8 mouse cellular contexts compared by ENCODE assay signal in the genomic region with DNA sequence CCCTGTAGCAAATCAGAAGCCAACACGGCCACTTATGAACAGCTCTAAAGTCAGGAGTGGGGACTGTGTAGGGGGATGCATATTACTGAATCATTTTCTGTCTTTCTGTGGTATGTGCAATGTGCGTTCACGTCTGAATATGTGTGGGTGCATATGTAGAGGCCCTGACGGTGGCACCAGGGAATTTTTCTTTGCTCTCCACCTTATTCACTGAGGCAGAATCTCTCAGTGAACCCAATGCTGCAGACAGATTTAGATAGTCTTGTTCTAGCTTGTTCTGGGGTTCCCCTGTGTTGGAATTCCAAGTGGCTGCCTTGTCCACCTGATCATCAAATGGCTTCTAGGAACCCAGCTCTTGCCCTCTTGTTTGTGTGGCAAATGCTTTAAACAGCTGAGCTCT. TPM values are rescaled to one million over a fixed set of nuclear protein-coding genes. Genes with fewer than 3 reads are reported as not detected.
DNase-seq lines count a peak whose midpoint lies in the region; ATAC-seq and TF ChIP-seq lines count a peak whose summit lies in the region.

No protein-coding gene starts in this region.

- H3K4me2 ChIP-seq in heart, postnatal 0 days (ENCODE audit: low read depth, low read length) = peak overlapping the region; percentile 57
- peak overlapping the region; percentile 17; the same call in 1 of the 2 replicates for H3K4me2 ChIP-seq in hindbrain, embryonic 11.5 days (replicated peaks; ENCODE audit: low read depth, low read length)
- peak overlapping the region; percentile 60 for H3K4me2 ChIP-seq in midbrain, embryonic 14.5 days (ENCODE audit: low read length)

- no peak for TF ChIP-seq POLR2A in cortical plate, adult 2 months (IDR thresholded peaks at IDR 0.05; ENCODE audit: extremely low read depth, insufficient read depth, low read length)

- H3K27me3 ChIP-seq in heart, postnatal 0 days (ENCODE audit: control insufficient read depth, insufficient read depth, low read length) = no peaks in the 10 kb centered on the region
- H3K27me3 ChIP-seq in hindbrain, embryonic 11.5 days (ENCODE audit: control insufficient read depth, insufficient read depth, low read length) = no peaks in the 10 kb centered on the region
- H3K27me3 ChIP-seq in midbrain, embryonic 14.5 days (ENCODE audit: control insufficient read depth, insufficient read depth, low read length) = no peaks in the 10 kb centered on the region

- H3K27ac ChIP-seq in heart, postnatal 0 days (ENCODE audit: low read depth) = no peak overlapping the region
- H3K27ac ChIP-seq in cortical plate, adult 2 months (ENCODE audit: insufficient read depth, low read length) = no peak overlapping the region
- H3K27ac ChIP-seq in hindbrain, embryonic 11.5 days (ENCODE audit: low read depth, low read length) = peak overlapping the region; percentile 17; the same call in 1 of the 2 replicates
- peak overlapping the region; percentile 93 for H3K27ac ChIP-seq in midbrain, embryonic 14.5 days (replicated peaks; ENCODE audit: low read depth, low read length)

- 61% methylated on average over 4 of the region's 4 CpGs for WGBS in heart, postnatal 0 days
- WGBS in hindbrain, embryonic 11.5 days = 75% methylated on average over 4 of the region's 4 CpGs
- 71% methylated on average over 4 of the region's 4 CpGs for WGBS in midbrain, embryonic 14.5 days

- DNase-seq in heart, postnatal 0 days (ENCODE audit: low spot score) = no peak
- DNase-seq in heart, postnatal 4 days = no peak
- DNase-seq in hindbrain, embryonic 11.5 days (ENCODE audit: low spot score) = no peak
- DNase-seq in midbrain, embryonic 14.5 days = no peak
- no peak for DNase-seq in embryo, embryonic 10.5 days (ENCODE audit: low spot score)
- no peak for DNase-seq in adrenal gland, postnatal 10 days
- no peak for DNase-seq in thymus, postnatal 25 days

- peak overlapping the region; percentile 46 for H3K4me3 ChIP-seq in heart, postnatal 0 days (ENCODE audit: low read depth, low read length)
- H3K4me3 ChIP-seq in cortical plate, adult 2 months (ENCODE audit: insufficient read depth, low read length) = peak overlapping the region; percentile 23; the same call in 1 of the 2 replicates
- H3K4me3 ChIP-seq in hindbrain, embryonic 11.5 days (ENCODE audit: low read depth, low read length) = no peak overlapping the region
- 0 out of 2 replicates have a peak overlapping the region, but pooled peaks have one; percentile 2 for H3K4me3 ChIP-seq in midbrain, embryonic 14.5 days (replicated peaks; ENCODE audit: low read depth, low read length)

- no peaks in the 10 kb centered on the region for H3K9me3 ChIP-seq in heart, postnatal 0 days (replicated peaks; ENCODE audit: control insufficient read depth, low read length)
- H3K9me3 ChIP-seq in hindbrain, embryonic 11.5 days (ENCODE audit: control insufficient read depth, low read length) = no peaks in the 10 kb centered on the region
- no peaks in the 10 kb centered on the region for H3K9me3 ChIP-seq in midbrain, embryonic 14.5 days (ENCODE audit: control insufficient read depth, low read length)

- no peak overlapping the region for H3K9ac ChIP-seq in heart, postnatal 0 days (replicated peaks; ENCODE audit: low read depth, low read length)
- peak overlapping the region; percentile 44; the same call in 1 of the 2 replicates for H3K9ac ChIP-seq in hindbrain, embryonic 11.5 days (ENCODE audit: low read depth, low read length)
- H3K9ac ChIP-seq in midbrain, embryonic 14.5 days (replicated peaks; ENCODE audit: low read length) = peak overlapping the region; percentile 42; the same call in 1 of the 2 replicates

- H3K4me1 ChIP-seq in heart, postnatal 0 days (ENCODE audit: control insufficient read depth, insufficient read depth) = no peaks in the 10 kb centered on the region
- peaks cover 3% of the 10 kb centered on the region; the same call in 1 of the 2 replicates for H3K4me1 ChIP-seq in cortical plate, adult 2 months (ENCODE audit: control insufficient read depth, insufficient read depth, low read length)
- H3K4me1 ChIP-seq in hindbrain, embryonic 11.5 days (replicated peaks; ENCODE audit: control insufficient read depth, insufficient read depth, low read length) = no peaks in the 10 kb centered on the region
- H3K4me1 ChIP-seq in midbrain, embryonic 14.5 days (ENCODE audit: control insufficient read depth, insufficient read depth, low read length) = peaks cover 7% of the 10 kb centered on the region; the same call in 1 of the 2 replicates

- H3K36me3 ChIP-seq in heart, postnatal 0 days (replicated peaks; ENCODE audit: control insufficient read depth, insufficient read depth, low read length) = no peaks in the 10 kb centered on the region
- no peaks in the 10 kb centered on the region for H3K36me3 ChIP-seq in hindbrain, embryonic 11.5 days (ENCODE audit: control insufficient read depth, insufficient read depth, low read length)
- no peaks in the 10 kb centered on the region for H3K36me3 ChIP-seq in midbrain, embryonic 14.5 days (ENCODE audit: control insufficient read depth, insufficient read depth, low read length)

- no peak for ATAC-seq in heart, postnatal 0 days (ENCODE audit: insufficient read depth, low read depth)
- ATAC-seq in hindbrain, embryonic 11.5 days (ENCODE audit: low FRiP score) = no peak
- no peak for ATAC-seq in midbrain, embryonic 14.5 days (ENCODE audit: low FRiP score, low TSS enrichment)

- no peak for TF ChIP-seq EP300 in heart, postnatal 0 days (IDR thresholded peaks at IDR 0.05; ENCODE audit: low read depth)

- TF ChIP-seq CTCF in heart, postnatal 0 days (IDR thresholded peaks at IDR 0.05; ENCODE audit: low read depth) = no peak
- no peak for TF ChIP-seq CTCF in cortical plate, adult 2 months (IDR thresholded peaks at IDR 0.05; ENCODE audit: extremely low read depth, insufficient read depth, low read length)

RNA-seq across cellular contexts. Expression of a gene that starts 48.0 kb away (rescaled TPM):
- total RNA-seq in heart, postnatal 0 days (2014; rRNA removed; ENCODE audit: low replicate concordance) = not detected in 2 replicates
- 0.03 TPM in 1 of 2 replicates, not detected in the other for polyA plus RNA-seq in heart, postnatal 0 days (2015; fragmentation: Nextera tagmentation; extraction: Ambion mirVana)
- under 1 TPM in 1 of 2 experiments, not detected in 1; 0.12 TPM for total RNA-seq in heart, postnatal 4 days (2021)
- 0.06 and 0.35 TPM in 2 replicates for polyA plus RNA-seq in cortical plate, adult 2 months (2012; rRNA removed)
- 2.5 and 3.1 TPM in 2 replicates for polyA plus RNA-seq in hindbrain, embryonic 11.5 days (2014; fragmentation: Nextera tagmentation; extraction: Ambion mirVana)
- polyA plus RNA-seq in midbrain, embryonic 14.5 days (2014; fragmentation: Nextera tagmentation; extraction: Ambion mirVana) = 0.27 and 0.55 TPM in 2 replicates
- under 1 TPM; 0.12 to 0.15 TPM for total RNA-seq in adrenal gland, postnatal 10 days (2021)

RNA-seq across cellular contexts. Expression of a gene that starts 58.1 kb away (rescaled TPM):
- total RNA-seq in heart, postnatal 0 days (2014; rRNA removed; ENCODE audit: low replicate concordance) = 3.6 and 4.7 TPM in 2 replicates
- 8.5 and 8.9 TPM in 2 replicates for polyA plus RNA-seq in heart, postnatal 0 days (2015; fragmentation: Nextera tagmentation; extraction: Ambion mirVana)
- 10 to 100 TPM; 10.7 to 15.0 TPM for total RNA-seq in heart, postnatal 4 days (2021)
- polyA plus RNA-seq in cortical plate, adult 2 months (2012; rRNA removed) = 6.4 and 7.6 TPM in 2 replicates
- polyA plus RNA-seq in hindbrain, embryonic 11.5 days (2014; fragmentation: Nextera tagmentation; extraction: Ambion mirVana) = 41.8 and 46.9 TPM in 2 replicates
- polyA plus RNA-seq in midbrain, embryonic 14.5 days (2014; fragmentation: Nextera tagmentation; extraction: Ambion mirVana) = 27.0 and 31.3 TPM in 2 replicates
- total RNA-seq in adrenal gland, postnatal 10 days (2021) = 10 to 100 TPM; 16.6 to 24.3 TPM

RNA-seq across cellular contexts. Expression of a gene that starts 58.2 kb away (rescaled TPM):
- total RNA-seq in heart, postnatal 0 days (2014; rRNA removed; ENCODE audit: low replicate concordance) = 33.8 and 35.0 TPM in 2 replicates
- 15.1 and 15.9 TPM in 2 replicates for polyA plus RNA-seq in heart, postnatal 0 days (2015; fragmentation: Nextera tagmentation; extraction: Ambion mirVana)
- total RNA-seq in heart, postnatal 4 days (2021) = 10 to 100 TPM; 32.2 to 34.3 TPM
- 16.2 and 18.6 TPM in 2 replicates for polyA plus RNA-seq in cortical plate, adult 2 months (2012; rRNA removed)
- polyA plus RNA-seq in hindbrain, embryonic 11.5 days (2014; fragmentation: Nextera tagmentation; extraction: Ambion mirVana) = 60.9 and 65.6 TPM in 2 replicates
- 14.7 and 32.5 TPM in 2 replicates for polyA plus RNA-seq in midbrain, embryonic 14.5 days (2014; fragmentation: Nextera tagmentation; extraction: Ambion mirVana)
- 10 to 100 TPM; 66.1 to 71.9 TPM for total RNA-seq in adrenal gland, postnatal 10 days (2021)

Comparison
In these comparisons a context has a peak if more than half of its experiments do, and no peak if none do; other contexts are left out.
1. H3K27ac ChIP-seq: peak in hindbrain, embryonic 11.5 days (single experiment) and midbrain, embryonic 14.5 days (single experiment); none in heart, postnatal 0 days (single experiment) and cortical plate, adult 2 months (single experiment).
2. Peak in every context shown above with its lines, with median percentiles within 50 percentile points of each other: H3K4me2 ChIP-seq.